Mouse (Mus musculus) midbrain, embryonic 12.5 days (tissue): ENCODE data around the gene Ppm1n. TPM values are rescaled to one million over a fixed set of nuclear protein-coding genes. Genes with fewer than 3 reads are reported as not detected.

ENCODE experiments used
- polyA plus RNA-seq: library from polyadenylated mRNA; unstranded; fragments of >200 nt; fragmentation: Nextera tagmentation; extraction: Ambion mirVana; gene quantifications from 2 replicates; pipeline ENCODE4 v1.2.1, GENCODE M21; 2016

Ppm1n gene
- polyA plus RNA-seq, 1 experiment from 2014 or later = 0.32 TPM

Other genes with a start within 250 kb of the Ppm1n start
- gene Rsph6a, start 225.4 kb downstream of the Ppm1n start, polyA plus RNA-seq = not detected in 2 replicates
- 20.8 and 21.0 TPM in 2 replicates for gene Dmwd, start 203.8 kb downstream of the Ppm1n start, polyA plus RNA-seq
- 11.2 and 11.7 TPM in 2 replicates for gene Dmpk, start 196.2 kb downstream of the Ppm1n start, polyA plus RNA-seq
- 7.4 and 7.9 TPM in 2 replicates for gene Six5, start 185.5 kb downstream of the Ppm1n start, polyA plus RNA-seq
- 1.1 and 1.3 TPM in 2 replicates for gene Gm4969, start 161.7 kb downstream of the Ppm1n start, polyA plus RNA-seq
- gene Fbxo46, start 160.2 kb downstream of the Ppm1n start, polyA plus RNA-seq = 20.6 and 21.9 TPM in 2 replicates
- 21.0 and 22.0 TPM in 2 replicates for gene Qpctl, start 130.8 kb downstream of the Ppm1n start, polyA plus RNA-seq
- gene Snrpd2, start 130.3 kb downstream of the Ppm1n start, polyA plus RNA-seq = 136 and 139 TPM in 2 replicates
- 2.1 and 3.4 TPM in 2 replicates for gene Gipr, start 113.9 kb downstream of the Ppm1n start, polyA plus RNA-seq
- 5.4 and 6.0 TPM in 2 replicates for gene Eml2, start 103.6 kb downstream of the Ppm1n start, polyA plus RNA-seq
- 1.6 and 2.0 TPM in 2 replicates for gene Gpr4, start 67.5 kb downstream of the Ppm1n start, polyA plus RNA-seq
- 41.8 and 43.7 TPM in 2 replicates for gene Opa3, start 51.7 kb downstream of the Ppm1n start, polyA plus RNA-seq
- 44.9 and 47.1 TPM in 2 replicates for gene Vasp, start 8.2 kb downstream of the Ppm1n start, polyA plus RNA-seq
- 74.6 and 79.7 TPM in 2 replicates for gene Rtn2, start 2.6 kb upstream of the Ppm1n start, polyA plus RNA-seq
- 0.20 TPM in 1 of 2 replicates, not detected in the other for gene Fosb, start 30.0 kb upstream of the Ppm1n start, polyA plus RNA-seq
- 103 and 114 TPM in 2 replicates for gene Ercc1, start 64.7 kb upstream of the Ppm1n start, polyA plus RNA-seq
- 19.1 and 20.6 TPM in 2 replicates for gene Cd3eap, start 79.4 kb upstream of the Ppm1n start, polyA plus RNA-seq
- gene Ppp1r13l, start 79.7 kb upstream of the Ppm1n start, polyA plus RNA-seq = 3.6 and 4.1 TPM in 2 replicates
- 27.5 and 30.3 TPM in 2 replicates for gene Ercc2, start 101.9 kb upstream of the Ppm1n start, polyA plus RNA-seq
- gene Klc3, start 124.0 kb upstream of the Ppm1n start, polyA plus RNA-seq = 1.1 and 2.7 TPM in 2 replicates
- 0.12 TPM in 1 of 2 replicates, not detected in the other for gene Ckm, start 124.7 kb upstream of the Ppm1n start, polyA plus RNA-seq
- 16.4 and 20.9 TPM in 2 replicates for gene Mark4, start 178.8 kb upstream of the Ppm1n start, polyA plus RNA-seq
- gene Exoc3l2, start 183.3 kb upstream of the Ppm1n start, polyA plus RNA-seq = 0.42 and 0.61 TPM in 2 replicates
- gene Bloc1s3, start 228.3 kb upstream of the Ppm1n start, polyA plus RNA-seq = 4.3 and 5.0 TPM in 2 replicates
- 41.5 and 41.7 TPM in 2 replicates for gene Trappc6a, start 228.3 kb upstream of the Ppm1n start, polyA plus RNA-seq
- 0.06 TPM in 1 of 2 replicates, not detected in the other for gene Nkpd1, start 237.8 kb upstream of the Ppm1n start, polyA plus RNA-seq